Mouse (Mus musculus) E14TG2a.4 (cell line): Measurements from ENCODE around the gene Xxylt1.

Source experiments
- CTCF ChIP-seq: conservative IDR thresholded peaks from 2 replicates; pipeline ENCODE4 v1.5.1; 2014; ENCODE audit warnings: low read length
- POU5F1 ChIP-seq: IDR thresholded peaks from 2 replicates; pipeline ENCODE4 v1.6.1; 2014; ENCODE audit warnings: low read length, borderline replicate concordance

- TF ChIP-seq CTCF (no peak), POU5F1 (no peak)
Measured at GRCm38 (mm10) chr16:31113596-31113995, 32.4 kb upstream of the Xxylt1 start.
